ENCODE assay signal across 12 mouse cellular contexts in genomic region chr11:23261490-23261889, GRCm38 (mm10). TPM values are rescaled to one million over a fixed set of nuclear protein-coding genes. Genes with fewer than 3 reads are reported as not detected.
DNase-seq lines count a peak whose midpoint lies in the region; ATAC-seq and TF ChIP-seq lines count a peak whose summit lies in the region.
"Had no signal": no experiment of that assay in that cellular context is flagged by ENCODE, and none has a peak within 500 bp of the region (broad histone marks: within the 10 kb centered on the region; RNA-seq: fewer than 3 reads in every experiment).

No protein-coding gene starts in this region.

- H3K27ac ChIP-seq in layer of hippocampus, adult 2 months = no peak overlapping the region

- no peak for ATAC-seq in CD4-positive, CD25-positive, alpha-beta regulatory T cell, adult 4 months
- no peak for ATAC-seq in Patski

- H3K4me3 ChIP-seq in layer of hippocampus, adult 2 months = no peak overlapping the region

- in situ Hi-C loops in Patski (cut with MboI; ENCODE audit: low pct_unique_long_range_greater_than_20kb) = loop anchor here (10.0 kb wide), 1 partner anchor 617 kb away; no protein-coding TSS in a partner anchor

- DNase-seq in CD4-positive, CD25-positive, alpha-beta regulatory T cell, adult 2 months (ENCODE audit: low read depth, low spot score) = peak; percentile 49
- no peak for DNase-seq in layer of hippocampus, adult 2 months (ENCODE audit: low spot score in 2 of 2)
- DNase-seq in layer of hippocampus, adult 11-12 months (ENCODE audit: low spot score) = no peak
- DNase-seq in 3134 (ENCODE audit: extremely low read depth, insufficient read length, low spot score) (peak; percentile 69), Patski (ENCODE audit: low read depth, low spot score) (no peak)
- DNase-seq in right cerebral cortex, adult 2 months (ENCODE audit: low spot score in 2 of 2) = no peak
- no peak for DNase-seq in left cerebral cortex, adult 8-10 months (ENCODE audit: low spot score in 2 of 2)
- DNase-seq: gastrocnemius, postnatal 14 days; heart, postnatal 10 days; kidney, postnatal 10 days; spleen, adult 18-20 months had no signal

- POLR2A ChIA-PET in Patski (lab: Charles Lee) = no interaction called here

- H3K27me3 ChIP-seq in Patski = no peaks in the 10 kb centered on the region

- CTCF ChIA-PET in Patski (lab: Charles Lee) = interaction anchor here (0.7 to 2.5 kb wide), 5 partner anchors 9 to 279 kb away, joined by 3 to 13 read pairs (median 4); partner anchors contain the start of gene Commd1

- peak; percentile 57 for TF ChIP-seq CTCF in layer of hippocampus, adult 2 months (conservative IDR thresholded peaks at IDR 0.05)
- peak; percentile 72 for TF ChIP-seq CTCF in Patski (IDR thresholded peaks at IDR 0.05)

RNA-seq across cellular contexts. Expression of gene Xpo1, which starts 5.6 kb away (rescaled TPM):
- 10 to 100 TPM; 40.0 to 44.2 TPM for polyA plus RNA-seq in CD4-positive, CD25-positive, alpha-beta regulatory T cell, adult 4 months (2017; shearing (Covaris generic))
- total RNA-seq in layer of hippocampus, adult 2 months (2021) = 10 to 100 TPM; 65.8 to 66.9 TPM
- 85.3 TPM for polyA plus RNA-seq in Patski (2021)
- 10 to 100 TPM; 52.4 to 58.9 (median 57.1) TPM for total RNA-seq in left cerebral cortex, adult 8-10 months (2022)

RNA-seq across cellular contexts. Expression of gene Usp34, which starts 45.2 kb away (rescaled TPM):
- 10 to 100 TPM; 40.1 to 56.0 TPM for polyA plus RNA-seq in CD4-positive, CD25-positive, alpha-beta regulatory T cell, adult 4 months (2017; shearing (Covaris generic))
- 10 to 100 TPM; 88.0 to 92.1 TPM for total RNA-seq in layer of hippocampus, adult 2 months (2021)
- 49.4 TPM for polyA plus RNA-seq in Patski (2021)
- 100 to 1,000 TPM in 2 of 4 experiments, 10 to 100 TPM in 2; 78.6 to 110 (median 94.6) TPM for total RNA-seq in left cerebral cortex, adult 8-10 months (2022)

Comparison
In these comparisons a context has a peak if more than half of its experiments do, and no peak if none do; other contexts are left out.
1. DNase-seq: peak in CD4-positive, CD25-positive, alpha-beta regulatory T cell, adult 2 months (single experiment) and 3134 (single experiment); none in layer of hippocampus, adult 2 months (0 of 2), layer of hippocampus, adult 11-12 months (single experiment), Patski (single experiment), right cerebral cortex, adult 2 months (0 of 2) and left cerebral cortex, adult 8-10 months (0 of 2).